Mouse (Mus musculus) intestine, embryonic 15.5 days (tissue): Measurements from ENCODE around the gene Gm20741. TPM values are rescaled to one million over a fixed set of nuclear protein-coding genes. Genes with fewer than 3 reads are reported as not detected.

Source experiments
- ATAC-seq: fragments of 200-750 bp; cut with Nextera tagmentation; 2 replicates; pipeline ENCODE4 v1.8.0; 2017; ENCODE audit warnings: moderate TSS enrichment, moderate library complexity
- H3K27ac ChIP-seq: fragments of 300-500 bp; sonication (generic); 2 replicates; pipeline ENCODE4 v1.5.1; 2015; ENCODE audit warnings: mild to moderate bottlenecking, inconsistent platforms
- H3K27me3 ChIP-seq: fragments of 300-500 bp; sonication (generic); replicated peaks from 2 replicates; pipeline ENCODE4 v1.6.1; 2015; ENCODE audit warnings: inconsistent platforms
- H3K36me3 ChIP-seq: fragments of 300-500 bp; sonication (generic); 2 replicates; pipeline ENCODE4 v1.6.1; 2015; ENCODE audit warnings: inconsistent platforms
- H3K4me1 ChIP-seq: fragments of 300-500 bp; sonication (generic); replicated peaks from 2 replicates; pipeline ENCODE4 v1.6.1; 2015; ENCODE audit warnings: inconsistent platforms
- H3K4me2 ChIP-seq: fragments of 300-500 bp; sonication (generic); replicated peaks from 2 replicates; pipeline ENCODE4 v1.6.1; 2015; ENCODE audit warnings: mild to moderate bottlenecking, inconsistent platforms
- H3K4me3 ChIP-seq: fragments of 300-500 bp; sonication (generic); replicated peaks from 2 replicates; pipeline ENCODE4 v1.5.1; 2015; ENCODE audit warnings: inconsistent platforms
- H3K9ac ChIP-seq: fragments of 300-500 bp; sonication (generic); 2 replicates; pipeline ENCODE4 v1.6.1; 2015; ENCODE audit warnings: inconsistent platforms
- H3K9me3 ChIP-seq: fragments of 300-500 bp; sonication (generic); 2 replicates; pipeline ENCODE4 v1.6.1; 2016; ENCODE audit warnings: inconsistent platforms
- WGBS: fragments of 180-500 bp; shearing (Covaris S2); methylation state at CpG from one replicate; pipeline ENCODE4 v1.1.7; 2015; 5-methylcytosine and 5-hydroxymethylcytosine counted together
- polyA plus RNA-seq: library from polyadenylated mRNA; unstranded; fragments of >200 nt; fragmentation: Nextera tagmentation; extraction: Ambion mirVana; gene quantifications from 2 replicates; pipeline ENCODE4 v1.2.1, GENCODE M21; 2015

Gene Gm20741
- not detected in 2 replicates for polyA plus RNA-seq

- no peaks in the 10 kb centered on the region for H3K36me3 ChIP-seq
- no peak within 1 kb of the TSS for H3K4me3 ChIP-seq
- H3K4me1 ChIP-seq, result no peaks in the 10 kb centered on the region
- 82% methylated on average over 2 of the region's 2 CpGs for WGBS
- H3K27ac ChIP-seq, result no peak within 1 kb of the TSS
- ATAC-seq, result no peak
- H3K9ac ChIP-seq, result no peak within 1 kb of the TSS
- no peaks in the 10 kb centered on the region for H3K9me3 ChIP-seq
- no peaks in the 10 kb centered on the region for H3K27me3 ChIP-seq
- H3K4me2 ChIP-seq, result no peak within 1 kb of the TSS
Measured at GRCm38 (mm10) chr16:88811827-88812226, at the start of gene Gm20741. Gene Gm20741, minus strand, starts transcription at chr16:88812220.

DNA sequence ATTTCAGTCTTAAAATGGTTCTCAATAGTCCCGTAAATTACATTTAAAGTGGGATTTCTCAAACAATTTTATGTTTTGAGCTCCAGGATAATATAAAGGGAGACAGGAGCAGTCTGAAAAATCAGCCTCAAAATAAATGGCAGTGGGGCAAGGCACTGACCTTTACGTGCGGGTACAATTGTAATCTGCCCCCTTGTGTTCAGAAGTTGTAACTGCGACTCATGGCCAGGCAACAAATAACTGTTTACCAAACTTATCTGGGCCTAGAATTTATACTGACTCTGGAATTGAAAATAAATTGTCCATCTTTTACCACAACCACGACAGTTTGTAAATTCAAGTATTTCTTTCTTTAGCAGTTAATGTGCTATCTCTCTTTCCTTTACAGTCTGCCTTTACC, 39.4 kb upstream of the Gm20741 start:
- Histone ChIP-seq H3K9me3 (no peaks in the 10 kb centered on the region), H3K36me3 (no peaks in the 10 kb centered on the region), H3K4me3 (no peak overlapping the region), H3K27me3 (no peaks in the 10 kb centered on the region), H3K4me2 (no peak overlapping the region), H3K9ac (no peak overlapping the region), H3K27ac (no peak overlapping the region), H3K4me1 (no peaks in the 10 kb centered on the region)
- 14% methylated on average over 5 of the region's 5 CpGs for WGBS
- ATAC-seq, result no peak

DNA sequence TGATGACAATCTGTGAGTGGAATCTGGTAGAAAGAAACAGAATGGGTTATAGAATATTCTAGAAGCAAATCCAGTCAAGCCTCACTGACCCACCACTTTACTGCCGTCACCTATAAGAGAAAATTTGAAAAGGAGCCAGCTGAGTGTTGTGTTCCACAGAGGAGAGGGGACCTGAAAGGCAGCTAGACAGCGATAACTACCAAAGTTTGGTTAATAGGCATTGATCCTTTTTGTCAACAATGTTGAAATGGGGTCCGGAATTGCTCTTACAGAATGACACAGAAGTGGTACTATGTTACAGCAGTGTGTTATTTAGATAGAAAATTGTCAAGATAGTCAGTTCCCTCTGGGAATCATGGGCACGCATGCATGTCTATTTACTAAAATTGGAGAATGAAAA, 36.5 kb upstream of the Gm20741 start:
- ATAC-seq, result no peak
- no peak overlapping the region for H3K9ac ChIP-seq
- WGBS, result 80% methylated on average over 4 of the region's 4 CpGs
- no peaks in the 10 kb centered on the region for H3K4me1 ChIP-seq
- H3K9me3 ChIP-seq, result no peaks in the 10 kb centered on the region
- no peak overlapping the region for H3K4me2 ChIP-seq
- H3K36me3 ChIP-seq, result no peaks in the 10 kb centered on the region
- H3K4me3 ChIP-seq, result no peak overlapping the region
- no peaks in the 10 kb centered on the region for H3K27me3 ChIP-seq
- H3K27ac ChIP-seq, result no peak overlapping the region

DNA sequence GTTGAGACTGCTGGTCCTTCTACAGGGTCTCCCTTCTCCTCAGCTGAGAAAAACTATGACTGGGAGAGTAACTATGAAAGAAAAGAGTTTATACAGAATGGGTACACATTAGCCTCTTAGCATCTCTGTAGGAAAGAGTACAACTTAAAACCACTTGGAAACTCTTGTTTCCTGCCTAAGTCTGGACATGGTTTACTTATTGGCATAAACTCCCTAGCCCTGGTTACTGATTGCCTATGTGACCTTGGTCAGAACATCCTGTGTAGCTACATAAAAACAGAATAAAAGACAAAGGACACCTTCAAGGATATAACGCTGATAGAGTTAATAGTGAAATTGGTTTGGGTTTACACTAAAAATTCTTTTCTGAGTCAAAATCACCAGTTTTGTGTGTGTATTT, 35.3 kb upstream of the Gm20741 start:
- 94% methylated on average over 1 of the region's 1 CpGs for WGBS
- Histone ChIP-seq H3K4me2 (no peak overlapping the region), H3K27ac (no peak overlapping the region), H3K36me3 (no peaks in the 10 kb centered on the region), H3K27me3 (no peaks in the 10 kb centered on the region), H3K4me1 (no peaks in the 10 kb centered on the region), H3K4me3 (no peak overlapping the region), H3K9ac (no peak overlapping the region), H3K9me3 (no peaks in the 10 kb centered on the region)
- no peak for ATAC-seq

DNA sequence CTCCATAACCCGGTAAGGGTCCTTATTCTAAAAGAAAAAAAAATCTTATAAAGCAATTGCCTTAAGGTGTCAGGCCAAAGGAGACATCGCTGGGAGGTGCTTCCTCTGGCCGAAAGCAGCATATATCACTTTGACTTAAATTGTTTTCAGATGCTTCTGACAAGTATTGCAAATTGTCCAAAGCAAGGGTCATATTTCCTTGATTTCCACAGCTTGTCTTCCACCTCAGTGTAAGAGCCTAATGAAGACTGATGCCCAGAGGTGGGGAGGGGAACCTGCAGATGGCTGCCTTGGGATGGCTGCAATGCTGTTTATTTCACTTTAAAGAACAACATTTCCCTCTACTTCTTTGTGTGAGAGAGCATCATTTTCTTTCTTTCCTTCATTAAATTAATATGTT, 15.0 kb upstream of the Gm20741 start:
- 82% methylated on average over 3 of the region's 3 CpGs for WGBS
- Histone ChIP-seq H3K27ac (no peak overlapping the region), H3K4me1 (no peaks in the 10 kb centered on the region)

DNA sequence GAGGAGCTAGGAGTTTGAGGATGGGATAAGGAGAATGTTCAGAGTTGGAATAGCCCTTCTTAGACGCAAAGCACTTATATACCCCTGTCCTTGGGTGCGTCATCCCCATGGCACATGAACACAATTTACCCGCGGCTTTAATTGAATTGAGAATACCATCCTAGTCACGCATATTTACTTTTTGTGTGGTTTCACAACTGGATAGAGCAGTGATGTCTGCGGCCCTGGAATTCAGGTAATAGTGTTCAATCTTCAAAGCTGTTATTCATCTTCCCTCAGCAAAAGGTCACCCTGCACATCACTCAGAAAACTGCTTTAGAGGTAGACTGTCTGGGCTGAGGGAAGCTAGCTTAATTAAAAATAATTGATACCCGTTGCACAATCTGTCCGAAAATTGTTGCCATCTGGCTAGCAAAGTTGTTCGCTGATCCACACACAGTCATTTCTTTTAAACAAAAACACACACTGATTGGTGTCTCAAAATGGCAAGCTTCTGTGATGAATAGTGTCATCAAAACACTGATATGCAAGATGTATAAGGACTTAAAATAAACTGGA, 14.2 kb upstream of the Gm20741 start, which contains the start of gene Krtap14:
TSS of gene Krtap14 (minus strand) at position 51 of the 558 bp plus-strand sequence.
- no peak within 1 kb of the TSS for H3K4me3 ChIP-seq
- H3K4me1 ChIP-seq, result no peaks in the 10 kb centered on the region
- ATAC-seq, result no peak
- no peaks in the 10 kb centered on the region for H3K36me3 ChIP-seq
- H3K27me3 ChIP-seq, result no peaks in the 10 kb centered on the region
- no peak within 1 kb of the TSS for H3K9ac ChIP-seq
- no peaks in the 10 kb centered on the region for H3K9me3 ChIP-seq
- WGBS, result 89% methylated on average over 9 of the region's 9 CpGs
- no peak within 1 kb of the TSS for H3K27ac ChIP-seq
- no peak within 1 kb of the TSS for H3K4me2 ChIP-seq

More for the DNA sequence above, 15.0 kb upstream of the Gm20741 start:
- H3K4me3 ChIP-seq, result no peak overlapping the region
- no peak for ATAC-seq
- H3K36me3 ChIP-seq, result no peaks in the 10 kb centered on the region
- H3K27me3 ChIP-seq, result no peaks in the 10 kb centered on the region
- H3K4me2 ChIP-seq, result no peak overlapping the region
- H3K9me3 ChIP-seq, result no peaks in the 10 kb centered on the region
- no peak overlapping the region for H3K9ac ChIP-seq

- no peak for ATAC-seq
- H3K4me3 ChIP-seq, result no peak overlapping the region
- H3K9me3 ChIP-seq, result no peaks in the 10 kb centered on the region
- H3K4me1 ChIP-seq, result no peaks in the 10 kb centered on the region
- H3K4me2 ChIP-seq, result no peak overlapping the region
- no peak overlapping the region for H3K9ac ChIP-seq
- no peaks in the 10 kb centered on the region for H3K27me3 ChIP-seq
- no peaks in the 10 kb centered on the region for H3K36me3 ChIP-seq
- 87% methylated on average over 3 of the region's 3 CpGs for WGBS
- H3K27ac ChIP-seq, result no peak overlapping the region
Measured at GRCm38 (mm10) chr16:88823736-88824135, 11.7 kb upstream of the Gm20741 start.

GRCm38 (mm10) chr16:88820066-88820465, 8.0 kb upstream of the Gm20741 start, which contains the start of gene Krtap15:
Gene Krtap15, plus strand, starts transcription at chr16:88820215.
- Histone ChIP-seq H3K9ac (no peak within 1 kb of the TSS), H3K27ac (no peak within 1 kb of the TSS), H3K4me3 (no peak within 1 kb of the TSS), H3K36me3 (no peaks in the 10 kb centered on the region), H3K9me3 (no peaks in the 10 kb centered on the region), H3K27me3 (no peaks in the 10 kb centered on the region), H3K4me2 (no peak within 1 kb of the TSS), H3K4me1 (no peaks in the 10 kb centered on the region)
- no peak for ATAC-seq
- WGBS, result 86% methylated on average over 3 of the region's 3 CpGs

- no peak overlapping the region for H3K4me2 ChIP-seq
- WGBS, result 78% methylated on average over 2 of the region's 2 CpGs
- no peak overlapping the region for H3K27ac ChIP-seq
Measured at GRCm38 (mm10) chr16:88786786-88787185, 25.2 kb downstream of the Gm20741 start.

DNA sequence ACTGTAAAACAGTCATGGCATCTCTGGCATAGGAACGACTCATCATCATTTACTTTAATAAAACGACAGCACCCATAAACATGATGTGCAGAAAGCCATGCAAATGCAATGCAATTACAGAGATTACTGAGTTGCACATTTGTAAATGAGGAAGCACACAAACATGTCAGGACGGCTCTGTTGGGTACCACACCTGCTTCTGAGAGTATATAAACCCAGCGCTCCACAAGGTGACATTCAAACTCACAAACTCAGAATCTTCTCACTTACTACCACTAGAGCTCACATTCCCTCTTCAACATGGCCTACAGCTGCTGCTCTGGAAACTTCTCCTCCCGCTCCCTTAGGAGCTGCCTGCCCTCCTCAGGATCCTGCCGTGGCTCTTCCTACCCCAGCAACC, 34.4 kb downstream of the Gm20741 start, which contains the start of gene Gm5965:
TSS of gene Gm5965 (plus strand) at position 301 of the 400 bp plus-strand sequence.
- no peaks in the 10 kb centered on the region for H3K4me1 ChIP-seq
- no peak within 1 kb of the TSS for H3K9ac ChIP-seq
- no peak within 1 kb of the TSS for H3K4me3 ChIP-seq
- H3K36me3 ChIP-seq, result no peaks in the 10 kb centered on the region
- no peaks in the 10 kb centered on the region for H3K27me3 ChIP-seq
- WGBS, result 88% methylated on average over 5 of the region's 6 CpGs
- no peaks in the 10 kb centered on the region for H3K9me3 ChIP-seq
- no peak within 1 kb of the TSS for H3K4me2 ChIP-seq
- ATAC-seq, result no peak
- no peak within 1 kb of the TSS for H3K27ac ChIP-seq

More at GRCm38 (mm10) chr16:88786786-88787185, 25.2 kb downstream of the Gm20741 start:
- H3K27me3 ChIP-seq, result no peaks in the 10 kb centered on the region
- no peak overlapping the region for H3K4me3 ChIP-seq
- H3K4me1 ChIP-seq, result no peaks in the 10 kb centered on the region
- no peak overlapping the region for H3K9ac ChIP-seq
- H3K9me3 ChIP-seq, result no peaks in the 10 kb centered on the region
- no peaks in the 10 kb centered on the region for H3K36me3 ChIP-seq
- ATAC-seq, result no peak

- no peak within 1 kb of the TSS for H3K27ac ChIP-seq
- H3K4me1 ChIP-seq, result no peaks in the 10 kb centered on the region
- 84% methylated on average over 2 of the region's 2 CpGs for WGBS
- H3K4me3 ChIP-seq, result no peak within 1 kb of the TSS
- no peaks in the 10 kb centered on the region for H3K27me3 ChIP-seq
- H3K9ac ChIP-seq, result no peak within 1 kb of the TSS
- H3K4me2 ChIP-seq, result no peak within 1 kb of the TSS
- H3K36me3 ChIP-seq, result no peaks in the 10 kb centered on the region
- no peaks in the 10 kb centered on the region for H3K9me3 ChIP-seq
- ATAC-seq, result no peak
Measured at GRCm38 (mm10) chr16:88774106-88774505, 37.9 kb downstream of the Gm20741 start, which contains the start of gene 2310057N15Rik. Gene 2310057N15Rik, minus strand, starts transcription at chr16:88774206.
